Mouse (Mus musculus): ENCODE results near the gene Abat. TPM values are rescaled to one million over a fixed set of nuclear protein-coding genes. Genes with fewer than 3 reads are reported as not detected.
"Not testable (repeated sequence)": the region's sequence is repeated elsewhere in the genome, so short reads cannot be mapped to it uniquely, and the experiment has no call there.

Gene Abat
- polyA plus RNA-seq, 1 experiment from 2014 or later: 112 TPM

GRCm38 (mm10) chr16:8534466-8535200 is 21.4 kb downstream of the Abat start:
- H3K36me3 ChIP-seq: peaks cover 6% of the 10 kb centered on the region
- no peaks in the 10 kb centered on the region for H3K9me3 ChIP-seq
- WGBS: 84% methylated on average over 11 of the region's 11 CpGs
- H3K4me1 ChIP-seq: peaks cover 28% of the 10 kb centered on the region
- no peak overlapping the region for H3K4me2 ChIP-seq (replicated peaks)
- no peak overlapping the region for H3K9ac ChIP-seq
- no peak for ATAC-seq (ENCODE audit: low FRiP score, low read depth)
- no peak overlapping the region for H3K4me3 ChIP-seq
- H3K27me3 ChIP-seq (replicated peaks): peaks cover 17% of the 10 kb centered on the region; the same call in 1 of the 2 replicates
- H3K27ac ChIP-seq: no peak overlapping the region

DNA sequence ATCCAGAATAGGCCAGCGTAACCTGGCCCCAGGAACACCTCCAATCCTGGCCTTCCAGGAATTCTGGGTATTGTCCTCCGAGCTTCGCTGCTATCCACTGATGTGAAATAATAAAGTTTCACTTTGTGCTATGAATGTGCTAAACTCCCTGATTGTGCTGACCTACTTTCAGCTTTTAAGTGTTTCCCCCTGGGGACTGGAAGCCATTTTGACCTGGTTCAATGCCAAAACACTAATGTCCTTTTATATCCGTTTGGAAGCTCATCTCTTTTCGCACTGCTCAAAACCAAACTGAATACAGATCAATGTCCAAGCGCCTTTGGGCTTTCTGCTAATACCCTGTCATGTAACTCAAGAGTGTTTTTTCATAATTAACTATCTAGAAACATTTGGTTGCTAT is 22.2 kb downstream of the Abat start:
- H3K9ac ChIP-seq: no peak overlapping the region
- H3K36me3 ChIP-seq: peaks cover 4% of the 10 kb centered on the region
- no peak for ATAC-seq (ENCODE audit: low FRiP score, low read depth)
- 80% methylated on average over 6 of the region's 6 CpGs for WGBS
- no peaks in the 10 kb centered on the region for H3K9me3 ChIP-seq
- H3K4me3 ChIP-seq: no peak overlapping the region
- no peak overlapping the region for H3K27ac ChIP-seq
- H3K4me1 ChIP-seq: peaks cover 35% of the 10 kb centered on the region
- no peak overlapping the region for H3K4me2 ChIP-seq (replicated peaks)
- peaks cover 17% of the 10 kb centered on the region; the same call in 1 of the 2 replicates for H3K27me3 ChIP-seq (replicated peaks)

- H3K36me3 ChIP-seq: 0 out of 2 replicates have a peak, but pooled peaks cover 4% of the 10 kb centered on the region
- peak overlapping the region; percentile 72 for H3K27ac ChIP-seq
- H3K4me1 ChIP-seq: peaks cover 44% of the 10 kb centered on the region
- no peak overlapping the region for H3K9ac ChIP-seq
- no peaks in the 10 kb centered on the region for H3K9me3 ChIP-seq
- H3K4me2 ChIP-seq (replicated peaks): peak overlapping the region; percentile 44
- 16% methylated on average over 9 of the region's 9 CpGs for WGBS
- peaks cover 17% of the 10 kb centered on the region; the same call in 1 of the 2 replicates for H3K27me3 ChIP-seq (replicated peaks)
- H3K4me3 ChIP-seq: peak overlapping the region; percentile 13; the same call in 1 of the 2 replicates
- peak; percentile 93 for ATAC-seq (ENCODE audit: low FRiP score, low read depth)
Measured at GRCm38 (mm10) chr16:8539150-8539865, 26.1 kb downstream of the Abat start.

DNA sequence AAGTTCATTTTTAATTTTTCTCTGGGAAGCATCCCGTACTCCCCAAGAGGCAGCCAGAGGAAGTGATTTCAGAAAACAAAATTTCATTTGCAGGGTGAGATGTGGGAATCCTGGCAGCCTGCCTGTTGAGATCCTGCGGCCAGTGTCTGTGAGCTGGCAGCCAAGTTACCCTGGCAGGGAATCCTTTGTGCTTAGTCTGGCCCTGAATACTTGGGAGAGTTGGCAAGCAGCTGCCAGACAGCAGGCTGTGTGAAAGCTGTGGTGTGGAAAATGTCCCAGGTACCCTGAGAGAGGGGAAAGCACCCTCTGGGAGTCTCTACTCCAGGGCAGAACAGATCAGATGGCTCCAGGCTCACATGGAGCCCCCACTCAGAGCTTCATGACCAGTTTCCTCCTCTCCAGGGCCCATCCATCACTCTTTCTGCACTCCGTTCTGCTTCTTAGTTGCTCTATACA is 27.7 kb downstream of the Abat start:
- no peaks in the 10 kb centered on the region for H3K9me3 ChIP-seq
- H3K4me3 ChIP-seq: no peak overlapping the region
- H3K4me1 ChIP-seq: peaks cover 39% of the 10 kb centered on the region
- peak; percentile 66 for ATAC-seq (ENCODE audit: low FRiP score, low read depth)
- WGBS: 43% methylated on average over 3 of the region's 3 CpGs
- H3K27me3 ChIP-seq (replicated peaks): peaks cover 12% of the 10 kb centered on the region; the same call in 1 of the 2 replicates
- peak overlapping the region; percentile 18; the same call in 1 of the 2 replicates for H3K9ac ChIP-seq
- H3K36me3 ChIP-seq: 0 out of 2 replicates have a peak, but pooled peaks cover 4% of the 10 kb centered on the region
- peak overlapping the region; percentile 72 for H3K27ac ChIP-seq
- peak overlapping the region; percentile 44 for H3K4me2 ChIP-seq (replicated peaks)

DNA sequence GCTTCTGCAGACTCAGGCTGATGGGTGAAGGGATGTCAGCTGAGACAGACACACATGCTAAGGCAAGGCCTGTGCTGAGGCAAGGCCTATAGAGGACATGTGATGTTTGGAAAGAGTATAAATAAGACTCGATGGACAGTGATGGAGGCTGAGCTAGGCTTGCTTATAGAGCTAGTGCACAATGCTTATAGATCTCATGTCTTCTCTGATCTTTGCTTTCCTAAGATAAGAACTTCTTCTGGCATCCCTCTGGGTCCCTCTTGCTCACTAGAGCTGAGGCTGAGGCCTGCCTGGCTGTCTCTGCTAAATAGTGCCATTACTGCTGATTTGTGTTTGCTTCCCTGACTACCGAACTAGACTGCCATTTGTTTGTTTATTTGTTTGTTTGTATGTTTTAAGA is 34.6 kb downstream of the Abat start:
- no peak overlapping the region for H3K27ac ChIP-seq
- 91% methylated on average over 2 of the region's 2 CpGs for WGBS
- no peaks in the 10 kb centered on the region for H3K4me1 ChIP-seq
- H3K9me3 ChIP-seq: 0 out of 2 replicates have a peak, but pooled peaks cover 2% of the 10 kb centered on the region
- no peak overlapping the region for H3K9ac ChIP-seq
- no peak for ATAC-seq (ENCODE audit: low FRiP score, low read depth)
- H3K4me3 ChIP-seq: no peak overlapping the region
- H3K27me3 ChIP-seq (replicated peaks): peaks cover 3% of the 10 kb centered on the region; the same call in 1 of the 2 replicates
- no peak overlapping the region for H3K4me2 ChIP-seq (replicated peaks)
- H3K36me3 ChIP-seq: peaks cover 22% of the 10 kb centered on the region

DNA sequence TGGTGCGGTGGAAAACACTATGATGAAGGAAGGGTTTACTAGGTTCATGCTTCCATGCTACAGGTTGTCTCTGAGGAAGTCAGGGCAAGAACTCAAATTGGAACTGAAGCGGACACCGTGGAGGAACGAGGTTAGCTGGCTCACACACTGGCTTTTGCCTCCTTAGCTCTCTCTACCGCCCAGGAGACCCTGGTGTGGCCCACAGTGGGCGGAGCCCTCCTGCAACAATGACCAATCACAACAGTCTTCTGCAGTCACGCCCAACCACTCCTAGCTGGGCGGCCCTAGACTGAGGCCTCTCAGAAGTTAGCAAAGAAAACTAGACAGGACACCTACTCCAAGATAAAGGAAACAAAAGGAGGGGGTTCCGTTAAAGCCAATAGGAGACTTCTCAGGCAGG is 36.3 kb downstream of the Abat start:
- H3K4me2 ChIP-seq (replicated peaks): no peak overlapping the region
- ATAC-seq (ENCODE audit: low FRiP score, low read depth): no peak
- whole genome bisulfite sequencing: 64% methylated on average over 9 of the region's 9 CpGs
- H3K9ac ChIP-seq: no peak overlapping the region
- no peaks in the 10 kb centered on the region for H3K4me1 ChIP-seq
- peaks cover 1% of the 10 kb centered on the region; the same call in 1 of the 2 replicates for H3K27me3 ChIP-seq (replicated peaks)
- H3K4me3 ChIP-seq: no peak overlapping the region
- peaks cover 24% of the 10 kb centered on the region for H3K36me3 ChIP-seq
- H3K9me3 ChIP-seq: 0 out of 2 replicates have a peak, but pooled peaks cover 2% of the 10 kb centered on the region
- H3K27ac ChIP-seq: no peak overlapping the region

DNA sequence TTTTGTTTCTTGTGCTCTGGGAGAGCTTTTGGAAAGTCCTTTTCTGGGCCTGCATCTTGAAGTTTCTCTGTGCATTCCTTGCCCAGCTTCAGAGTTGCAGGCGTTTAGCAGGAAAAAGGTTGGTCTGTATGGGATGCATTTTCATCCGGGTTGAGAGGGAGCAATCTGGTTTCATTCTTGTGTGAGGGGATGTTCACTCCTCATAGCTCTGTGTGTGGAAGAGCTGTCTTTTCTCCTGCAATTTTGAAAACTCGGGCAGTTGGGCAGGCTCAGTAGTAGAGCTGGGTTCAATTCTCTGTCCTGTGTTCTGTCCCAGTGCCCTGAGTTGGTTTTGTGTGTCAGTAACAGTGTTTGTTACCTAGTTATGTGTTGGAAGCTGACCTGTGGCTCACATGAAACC is 41.1 kb downstream of the Abat start:
- peaks cover 13% of the 10 kb centered on the region; the same call in 1 of the 2 replicates for H3K9me3 ChIP-seq
- H3K27ac ChIP-seq: no peak overlapping the region
- H3K9ac ChIP-seq: no peak overlapping the region
- no peak overlapping the region for H3K4me2 ChIP-seq (replicated peaks)
- H3K4me1 ChIP-seq: no peaks in the 10 kb centered on the region
- no peak overlapping the region for H3K4me3 ChIP-seq
- H3K36me3 ChIP-seq: peaks cover 7% of the 10 kb centered on the region; the same call in 1 of the 2 replicates
- 86% methylated on average over 3 of the region's 3 CpGs for WGBS
- H3K27me3 ChIP-seq (replicated peaks): no peaks in the 10 kb centered on the region
- no peak for ATAC-seq (ENCODE audit: low FRiP score, low read depth)

DNA sequence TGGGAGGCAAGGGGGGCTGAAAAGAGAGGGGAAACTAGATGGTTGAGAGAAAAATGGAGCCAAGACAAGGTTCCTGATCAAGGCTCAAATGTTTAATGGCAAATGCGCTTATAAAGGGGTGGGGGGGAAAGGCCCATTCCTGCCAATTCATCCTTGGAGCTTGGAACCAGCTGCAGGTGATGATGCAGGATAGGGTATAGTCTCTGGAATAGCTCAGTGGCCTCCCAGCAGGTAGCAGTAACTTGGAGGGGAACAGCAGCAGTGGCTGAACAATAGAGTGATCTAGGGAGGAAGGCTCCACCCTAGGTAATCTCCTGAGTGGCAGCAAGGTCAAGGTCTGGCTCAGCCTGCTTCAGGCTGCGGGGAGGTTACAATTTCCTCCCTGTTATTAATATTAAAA is 41.5 kb downstream of the Abat start:
- not testable (repeated sequence) for ATAC-seq (ENCODE audit: low FRiP score, low read depth); H3K4me1 ChIP-seq; H3K27ac ChIP-seq; H3K9ac ChIP-seq; H3K27me3 ChIP-seq (replicated peaks); H3K36me3 ChIP-seq; H3K4me2 ChIP-seq (replicated peaks); H3K4me3 ChIP-seq
- 88% methylated on average over 2 of the region's 2 CpGs for WGBS
- peaks cover 11% of the 10 kb centered on the region; the same call in 1 of the 2 replicates for H3K9me3 ChIP-seq

DNA sequence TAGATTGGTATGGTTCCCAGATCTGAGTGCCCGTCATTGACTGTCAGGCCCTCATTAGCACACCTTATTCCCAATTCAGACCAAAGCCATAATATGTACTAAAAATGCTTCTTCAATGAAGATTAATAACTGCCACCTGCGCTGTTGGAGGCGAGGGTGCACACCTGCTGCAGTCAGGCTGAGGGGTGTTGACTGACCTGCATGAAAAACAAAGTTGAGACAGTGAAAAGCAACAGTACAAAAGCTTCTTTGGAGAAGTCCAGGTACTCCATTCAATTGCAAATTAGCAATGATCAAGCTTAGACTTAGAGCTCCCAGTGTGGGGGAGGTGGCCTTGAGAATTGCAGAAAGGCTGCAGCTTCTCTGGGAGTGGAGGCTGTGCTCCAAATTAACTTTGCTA is 42.1 kb downstream of the Abat start:
- not testable (repeated sequence) for H3K4me2 ChIP-seq (replicated peaks); ATAC-seq (ENCODE audit: low FRiP score, low read depth); H3K4me3 ChIP-seq; H3K4me1 ChIP-seq; H3K9ac ChIP-seq; H3K36me3 ChIP-seq; H3K27ac ChIP-seq; H3K27me3 ChIP-seq (replicated peaks)
- peaks cover 15% of the 10 kb centered on the region for H3K9me3 ChIP-seq
- WGBS: 77% methylated on average over 3 of the region's 3 CpGs

DNA sequence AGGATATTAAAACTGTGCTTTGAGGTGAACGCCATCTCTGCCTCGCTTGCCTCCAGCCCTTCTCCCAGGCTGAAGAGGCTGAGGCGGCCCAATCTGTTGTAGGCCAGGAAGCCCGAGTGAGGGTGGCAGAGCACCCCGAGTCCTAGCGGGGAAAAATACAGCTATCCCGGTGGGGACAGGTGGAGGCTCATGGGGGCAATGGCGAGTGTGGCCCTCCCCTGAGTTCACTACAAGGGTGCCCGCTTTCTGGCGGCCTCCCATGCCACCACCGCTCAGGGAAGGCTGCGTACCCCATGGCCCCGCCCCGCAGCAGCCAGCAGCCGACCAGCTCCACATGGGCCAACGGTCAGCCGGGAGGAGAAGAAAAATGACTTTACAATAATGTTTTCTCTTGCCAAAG is 46.9 kb downstream of the Abat start:
- no peak for ATAC-seq (ENCODE audit: low FRiP score, low read depth)
- Histone ChIP-seq H3K4me1 (peaks cover under 1% of the 10 kb centered on the region; the same call in 1 of the 2 replicates), H3K27me3 (replicated peaks) (no peaks in the 10 kb centered on the region), H3K27ac (no peak overlapping the region), H3K9ac (no peak overlapping the region), H3K36me3 (no peaks in the 10 kb centered on the region; the same call in 1 of the 2 replicates), H3K4me3 (no peak overlapping the region), H3K9me3 (peaks cover 15% of the 10 kb centered on the region), H3K4me2 (replicated peaks) (no peak overlapping the region)
- 92% methylated on average over 17 of the region's 17 CpGs for WGBS

DNA sequence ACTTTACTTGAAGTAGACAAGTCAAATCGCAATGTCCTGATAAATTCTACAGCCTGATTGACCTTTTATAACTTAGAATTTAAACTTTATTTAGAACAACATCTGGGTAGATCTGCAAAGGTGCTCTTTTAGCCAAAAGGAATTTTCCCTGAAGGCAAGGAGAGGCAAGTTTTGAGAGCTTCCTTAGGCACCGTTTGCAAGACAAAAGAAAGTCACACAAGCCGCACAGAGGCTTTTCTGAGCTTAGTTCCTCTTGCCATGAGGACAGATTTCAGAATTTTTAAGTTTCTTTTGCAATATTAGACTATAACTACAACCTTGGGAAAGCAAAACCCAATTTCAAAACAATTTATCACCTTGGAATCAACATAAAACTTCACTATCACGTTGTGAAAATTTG is 47.9 kb downstream of the Abat start:
- peaks cover 11% of the 10 kb centered on the region for H3K9me3 ChIP-seq
- H3K4me3 ChIP-seq; H3K9ac ChIP-seq; H3K4me2 ChIP-seq (replicated peaks); ATAC-seq (ENCODE audit: low FRiP score, low read depth); H3K27me3 ChIP-seq (replicated peaks); H3K27ac ChIP-seq; H3K36me3 ChIP-seq: not testable (repeated sequence)
- peaks cover 11% of the 10 kb centered on the region for H3K4me1 ChIP-seq
- 38% methylated on average over 4 of the region's 4 CpGs for WGBS

GRCm38 (mm10) chr16:8561856-8562255 is 48.6 kb downstream of the Abat start:
- WGBS: 42% methylated on average over 4 of the region's 4 CpGs
- not testable (repeated sequence) for H3K27me3 ChIP-seq (replicated peaks); H3K9ac ChIP-seq; H3K4me3 ChIP-seq; H3K4me2 ChIP-seq (replicated peaks); H3K36me3 ChIP-seq; ATAC-seq (ENCODE audit: low FRiP score, low read depth); H3K27ac ChIP-seq
- Histone ChIP-seq H3K4me1 (peaks cover 18% of the 10 kb centered on the region), H3K9me3 (peaks cover 11% of the 10 kb centered on the region)

Measured in neural tube, embryonic 12.5 days (tissue).